Mouse (Mus musculus) R1 (cell line): Measurements from ENCODE around the gene Mrps2.
A peak's percentile ranks its signal among the peaks of the same experiment; 100 is the strongest.
"Not testable (repeated sequence)": the region's sequence is repeated elsewhere in the genome, so short reads cannot be mapped to it uniquely, and the experiment has no call there.

Experiments used
- DNase-seq: peaks from one replicate; pipeline ENCODE4 v3.0.0-alpha.2; 2018; ENCODE audit warnings: low read depth, low spot score

Gene Mrps2

GRCm38 (mm10) chr2:28472011-28472410, 4.1 kb downstream of the Mrps2 start:
- DNase-seq: not testable (repeated sequence)

GRCm38 (mm10) chr2:28477993-28478392, 10.1 kb downstream of the Mrps2 start:
- not testable (repeated sequence) for DNase-seq

- peak; percentile 92 for DNase-seq
These were observed 11.6 kb downstream of the Mrps2 start for GRCm38 (mm10) chr2:28479208-28480204.

- DNase-seq: no peak
These were observed 16.0 kb downstream of the Mrps2 start for GRCm38 (mm10) chr2:28483861-28484260.

- no peak for DNase-seq
These were observed 26.7 kb downstream of the Mrps2 start for GRCm38 (mm10) chr2:28494521-28494920.

- no peak for DNase-seq
These were observed 27.4 kb downstream of the Mrps2 start for GRCm38 (mm10) chr2:28495207-28495756.

- no peak for DNase-seq
These were observed 28.1 kb downstream of the Mrps2 start for GRCm38 (mm10) chr2:28495801-28496595.

- peak; percentile 57 for DNase-seq
These were observed 28.8 kb downstream of the Mrps2 start, which contains the start of gene Gbgt1 for GRCm38 (mm10) chr2:28496671-28497070. TSS of gene Gbgt1 (plus strand) at chr2:28496891.

GRCm38 (mm10) chr2:28497561-28497960, 29.7 kb downstream of the Mrps2 start:
- DNase-seq: no peak

GRCm38 (mm10) chr2:28498431-28498830, 30.6 kb downstream of the Mrps2 start:
- DNase-seq: no peak

GRCm38 (mm10) chr2:28502987-28503386, 35.1 kb downstream of the Mrps2 start:
- no peak for DNase-seq

GRCm38 (mm10) chr2:28504676-28505075, 36.8 kb downstream of the Mrps2 start:
- DNase-seq: no peak

GRCm38 (mm10) chr2:28505795-28506194, 37.9 kb downstream of the Mrps2 start, which contains the start of gene Gm10134:
TSS of gene Gm10134 (plus strand) at chr2:28506095.
- DNase-seq: no peak

GRCm38 (mm10) chr2:28506291-28506690, 38.4 kb downstream of the Mrps2 start:
- DNase-seq: peak; percentile 83

- DNase-seq: peak; percentile 40
These were observed 43.7 kb downstream of the Mrps2 start for GRCm38 (mm10) chr2:28511600-28511999.

- peak; percentile 55 for DNase-seq
These were observed 45.0 kb downstream of the Mrps2 start, which contains the start of gene Ralgds for GRCm38 (mm10) chr2:28512798-28513401. TSS of gene Ralgds (plus strand) at chr2:28513125.

- DNase-seq: peak; percentile 56
These were observed 45.8 kb downstream of the Mrps2 start for GRCm38 (mm10) chr2:28513431-28514370.

GRCm38 (mm10) chr2:28514489-28514888, 46.6 kb downstream of the Mrps2 start:
- DNase-seq: peak; percentile 94

- DNase-seq: peak; percentile 96
These were observed 49.5 kb downstream of the Mrps2 start for GRCm38 (mm10) chr2:28517206-28517909.
